Mouse (Mus musculus): ENCODE data around the gene Nynrin. TPM values are rescaled to one million over a fixed set of nuclear protein-coding genes. Genes with fewer than 3 reads are reported as not detected.

The Nynrin gene
- polyA plus RNA-seq, 1 experiment = 1.4 TPM

- peaks cover 40% of the 10 kb centered on the region for H3K27me3 ChIP-seq (replicated peaks)
- H3K36me3 ChIP-seq (replicated peaks; ENCODE audit: low read length) = peaks cover 24% of the 10 kb centered on the region
- TF ChIP-seq GATA1 (IDR thresholded peaks at IDR 0.05; ENCODE audit: borderline replicate concordance, low read length) (no peak), FLI1 (IDR thresholded peaks at IDR 0.05; ENCODE audit: low read length) (no peak)
- no peaks in the 10 kb centered on the region for H3K9me3 ChIP-seq
- no peak overlapping the region for H3K4me3 ChIP-seq (replicated peaks)
- peaks cover 17% of the 10 kb centered on the region for H3K4me1 ChIP-seq
These were observed 8.4 kb downstream of the Nynrin start for GRCm38 (mm10) chr14:55862186-55862585.

GRCm38 (mm10) chr14:55862970-55863369 is 9.2 kb downstream of the Nynrin start:
- H3K4me3 ChIP-seq (replicated peaks) = no peak overlapping the region
- peaks cover 14% of the 10 kb centered on the region for H3K4me1 ChIP-seq
- H3K27me3 ChIP-seq (replicated peaks) = peaks cover 36% of the 10 kb centered on the region
- H3K9me3 ChIP-seq = no peaks in the 10 kb centered on the region
- TF ChIP-seq GATA1 (IDR thresholded peaks at IDR 0.05; ENCODE audit: borderline replicate concordance, low read length) (no peak), FLI1 (IDR thresholded peaks at IDR 0.05; ENCODE audit: low read length) (no peak)
- H3K36me3 ChIP-seq (replicated peaks; ENCODE audit: low read length) = peaks cover 26% of the 10 kb centered on the region

GRCm38 (mm10) chr14:55863773-55864172 is 10.0 kb downstream of the Nynrin start:
- Histone ChIP-seq H3K27me3 (replicated peaks) (peaks cover 36% of the 10 kb centered on the region), H3K4me3 (replicated peaks) (no peak overlapping the region), H3K36me3 (replicated peaks; ENCODE audit: low read length) (peaks cover 34% of the 10 kb centered on the region), H3K4me1 (peaks cover 20% of the 10 kb centered on the region), H3K9me3 (no peaks in the 10 kb centered on the region)
- TF ChIP-seq GATA1 (IDR thresholded peaks at IDR 0.05; ENCODE audit: borderline replicate concordance, low read length) = no peak
- TF ChIP-seq FLI1 (IDR thresholded peaks at IDR 0.05; ENCODE audit: low read length) = no peak

- TF ChIP-seq FLI1 (IDR thresholded peaks at IDR 0.05; ENCODE audit: low read length) = no peak
- no peak for TF ChIP-seq GATA1 (IDR thresholded peaks at IDR 0.05; ENCODE audit: borderline replicate concordance, low read length)
- Histone ChIP-seq H3K4me3 (replicated peaks) (no peak overlapping the region), H3K27me3 (replicated peaks) (peaks cover 29% of the 10 kb centered on the region), H3K36me3 (replicated peaks; ENCODE audit: low read length) (peaks cover 60% of the 10 kb centered on the region), H3K4me1 (peaks cover 48% of the 10 kb centered on the region), H3K9me3 (peaks cover 16% of the 10 kb centered on the region)
These were observed 13.2 kb downstream of the Nynrin start for GRCm38 (mm10) chr14:55866962-55867361.

GRCm38 (mm10) chr14:55868230-55869026 is 14.6 kb downstream of the Nynrin start:
- no peak overlapping the region for H3K4me3 ChIP-seq (replicated peaks)
- no peak for TF ChIP-seq FLI1 (IDR thresholded peaks at IDR 0.05; ENCODE audit: low read length)
- TF ChIP-seq GATA1 (IDR thresholded peaks at IDR 0.05; ENCODE audit: borderline replicate concordance, low read length) = no peak
- peaks cover 25% of the 10 kb centered on the region for H3K27me3 ChIP-seq (replicated peaks)
- peaks cover 57% of the 10 kb centered on the region for H3K4me1 ChIP-seq
- peaks cover 70% of the 10 kb centered on the region for H3K36me3 ChIP-seq (replicated peaks; ENCODE audit: low read length)
- H3K9me3 ChIP-seq = peaks cover 16% of the 10 kb centered on the region

GRCm38 (mm10) chr14:55869538-55869937 is 15.7 kb downstream of the Nynrin start:
- Histone ChIP-seq H3K4me3 (replicated peaks) (no peak overlapping the region), H3K36me3 (replicated peaks; ENCODE audit: low read length) (peaks cover 63% of the 10 kb centered on the region), H3K4me1 (peaks cover 62% of the 10 kb centered on the region), H3K27me3 (replicated peaks) (peaks cover 25% of the 10 kb centered on the region), H3K9me3 (peaks cover 16% of the 10 kb centered on the region)
- no peak for TF ChIP-seq FLI1 (IDR thresholded peaks at IDR 0.05; ENCODE audit: low read length)
- TF ChIP-seq GATA1 (IDR thresholded peaks at IDR 0.05; ENCODE audit: borderline replicate concordance, low read length) = no peak

- H3K4me1 ChIP-seq = peaks cover 76% of the 10 kb centered on the region
- peaks cover 48% of the 10 kb centered on the region for H3K36me3 ChIP-seq (replicated peaks; ENCODE audit: low read length)
- peaks cover 16% of the 10 kb centered on the region for H3K9me3 ChIP-seq
- peaks cover 13% of the 10 kb centered on the region for H3K27me3 ChIP-seq (replicated peaks)
- H3K4me3 ChIP-seq (replicated peaks) = no peak overlapping the region
- TF ChIP-seq GATA1 (IDR thresholded peaks at IDR 0.05; ENCODE audit: borderline replicate concordance, low read length) (no peak), FLI1 (IDR thresholded peaks at IDR 0.05; ENCODE audit: low read length) (no peak)
These were observed 18.2 kb downstream of the Nynrin start for GRCm38 (mm10) chr14:55872039-55872438.

- Histone ChIP-seq H3K27me3 (replicated peaks) (peaks cover 13% of the 10 kb centered on the region), H3K4me1 (peaks cover 80% of the 10 kb centered on the region), H3K4me3 (replicated peaks) (no peak overlapping the region), H3K9me3 (peaks cover 16% of the 10 kb centered on the region), H3K36me3 (replicated peaks; ENCODE audit: low read length) (peaks cover 48% of the 10 kb centered on the region)
- TF ChIP-seq GATA1 (IDR thresholded peaks at IDR 0.05; ENCODE audit: borderline replicate concordance, low read length) (no peak), FLI1 (IDR thresholded peaks at IDR 0.05; ENCODE audit: low read length) (no peak)
These were observed 18.7 kb downstream of the Nynrin start for GRCm38 (mm10) chr14:55872551-55872950.

- TF ChIP-seq GATA1 (IDR thresholded peaks at IDR 0.05; ENCODE audit: borderline replicate concordance, low read length) (no peak), FLI1 (IDR thresholded peaks at IDR 0.05; ENCODE audit: low read length) (no peak)
- Histone ChIP-seq H3K36me3 (replicated peaks; ENCODE audit: low read length) (peaks cover 44% of the 10 kb centered on the region), H3K4me3 (replicated peaks) (peak overlapping the region; percentile 90), H3K4me1 (peaks cover 80% of the 10 kb centered on the region), H3K9me3 (peaks cover 16% of the 10 kb centered on the region), H3K27me3 (replicated peaks) (peaks cover 13% of the 10 kb centered on the region)
These were observed 19.5 kb downstream of the Nynrin start for GRCm38 (mm10) chr14:55873242-55873713.

All from megakaryocyte, embryonic 14.5 days (primary cell).